Mouse (Mus musculus) intestine, embryonic 16.5 days (tissue): Measurements from ENCODE around the gene Zc3h8. TPM values are rescaled to one million over a fixed set of nuclear protein-coding genes. Genes with fewer than 3 reads are reported as not detected.

ENCODE experiments used
- ATAC-seq: fragments of 200-750 bp; cut with Nextera tagmentation; 2 replicates; pipeline ENCODE4 v1.8.0; 2017; ENCODE audit warnings: moderate TSS enrichment, moderate library complexity
- H3K27ac ChIP-seq: fragments of 300-500 bp; sonication (generic); 2 replicates; pipeline ENCODE4 v1.5.1; 2014; ENCODE audit warnings: mild to moderate bottlenecking, low read length
- H3K27me3 ChIP-seq: fragments of 300-500 bp; sonication (generic); replicated peaks from 2 replicates; pipeline ENCODE4 v1.6.1; 2014; ENCODE audit warnings: low read length, control low read depth, mixed read lengths; ENCODE audit not compliant: control insufficient read depth, insufficient read depth
- H3K36me3 ChIP-seq: fragments of 300-500 bp; sonication (generic); 2 replicates; pipeline ENCODE4 v1.6.1; 2014; ENCODE audit warnings: low read length, control low read depth; ENCODE audit not compliant: control insufficient read depth, insufficient read depth
- H3K4me1 ChIP-seq: fragments of 300-500 bp; sonication (generic); 2 replicates; pipeline ENCODE4 v1.6.1; 2014; ENCODE audit warnings: low read length, control low read depth, mixed read lengths; ENCODE audit not compliant: control insufficient read depth, insufficient read depth
- H3K4me2 ChIP-seq: fragments of 300-500 bp; sonication (generic); 2 replicates; pipeline ENCODE4 v1.6.1; 2014; ENCODE audit warnings: low read depth, low read length, control low read depth
- H3K4me3 ChIP-seq: fragments of 300-500 bp; sonication (generic); 2 replicates; pipeline ENCODE4 v1.5.1; 2014; ENCODE audit warnings: mild to moderate bottlenecking, low read length
- H3K9ac ChIP-seq: fragments of 300-500 bp; sonication (generic); 2 replicates; pipeline ENCODE4 v1.6.1; 2014; ENCODE audit warnings: low read depth, low read length
- H3K9me3 ChIP-seq: fragments of 300-500 bp; sonication (generic); 2 replicates; pipeline ENCODE4 v1.6.1; 2016; ENCODE audit warnings: low read length, control low read depth; ENCODE audit not compliant: control insufficient read depth
- WGBS: fragments of 180-500 bp; shearing (Covaris S2); extraction: QIAGEN DNeasy Blood & Tissue Kit; methylation state at CpG from one replicate; pipeline ENCODE4 v1.1.7; 2014; 5-methylcytosine and 5-hydroxymethylcytosine counted together
- polyA plus RNA-seq: library from polyadenylated mRNA; unstranded; fragments of >200 nt; fragmentation: Nextera tagmentation; extraction: Ambion mirVana; gene quantifications from 2 replicates; pipeline ENCODE4 v1.2.1, GENCODE M21; 2015

Gene Zc3h8
- 5.7 and 6.1 TPM in 2 replicates for polyA plus RNA-seq

- peak within 1 kb of the TSS; percentile 77 for H3K27ac ChIP-seq
- peaks cover 4% of the 10 kb centered on the region; the same call in 1 of the 2 replicates for H3K4me1 ChIP-seq
- peak within 1 kb of the TSS; percentile 82 for H3K4me3 ChIP-seq
- H3K36me3 ChIP-seq = no peaks in the 10 kb centered on the region
- WGBS = 1% methylated on average over 65 of the region's 65 CpGs
- peak within 1 kb of the TSS; percentile 73 for H3K4me2 ChIP-seq
- ATAC-seq = peak; percentile 96
- H3K9ac ChIP-seq = peak within 1 kb of the TSS; percentile 84
- no peaks in the 10 kb centered on the region for H3K27me3 ChIP-seq
- no peaks in the 10 kb centered on the region for H3K9me3 ChIP-seq
Observed at GRCm38 (mm10) chr2:128943538-128944528, at the start of gene Zc3h8. Gene Zc3h8 (minus strand): TSS chr2:128944077.

GRCm38 (mm10) chr2:128984746-128985145, 40.9 kb upstream of the Zc3h8 start:
- no peaks in the 10 kb centered on the region for H3K27me3 ChIP-seq
- no peak overlapping the region for H3K4me3 ChIP-seq
- H3K36me3 ChIP-seq = no peaks in the 10 kb centered on the region
- no peak for ATAC-seq
- no peak overlapping the region for H3K27ac ChIP-seq
- 77% methylated on average over 3 of the region's 3 CpGs for WGBS
- H3K9me3 ChIP-seq = no peaks in the 10 kb centered on the region
- no peak overlapping the region for H3K9ac ChIP-seq
- H3K4me2 ChIP-seq = no peak overlapping the region
- no peaks in the 10 kb centered on the region for H3K4me1 ChIP-seq

DNA sequence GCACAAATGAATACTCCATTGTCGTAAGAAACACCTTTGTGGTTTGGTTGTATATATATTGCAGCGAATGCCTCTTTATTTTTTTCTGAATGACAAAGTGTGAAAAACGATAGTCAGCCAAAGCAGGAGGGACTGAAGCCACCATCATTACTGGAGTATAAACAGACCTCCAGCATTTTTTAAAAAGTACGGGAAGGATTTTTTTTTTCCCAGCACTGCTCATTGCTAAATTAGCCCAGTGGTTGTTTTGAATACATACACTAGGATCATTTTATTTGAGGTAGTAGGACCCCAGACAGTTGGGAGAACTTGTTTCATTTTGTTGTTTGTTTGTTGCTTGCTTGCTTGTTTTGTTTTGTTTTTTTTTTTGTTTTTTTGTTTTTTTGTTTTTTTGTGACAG, 31.7 kb upstream of the Zc3h8 start:
- 63% methylated on average over 4 of the region's 4 CpGs for WGBS
- no peak overlapping the region for H3K4me3 ChIP-seq
- no peak for ATAC-seq
- H3K4me1 ChIP-seq = no peaks in the 10 kb centered on the region
- H3K36me3 ChIP-seq = no peaks in the 10 kb centered on the region
- H3K4me2 ChIP-seq = no peak overlapping the region
- H3K9ac ChIP-seq = no peak overlapping the region
- no peaks in the 10 kb centered on the region for H3K27me3 ChIP-seq
- H3K27ac ChIP-seq = no peak overlapping the region
- H3K9me3 ChIP-seq = no peaks in the 10 kb centered on the region

GRCm38 (mm10) chr2:128972301-128972700, 28.4 kb upstream of the Zc3h8 start:
- Histone ChIP-seq H3K9me3 (no peaks in the 10 kb centered on the region), H3K36me3 (no peaks in the 10 kb centered on the region), H3K27ac (no peak overlapping the region), H3K27me3 (no peaks in the 10 kb centered on the region), H3K4me1 (no peaks in the 10 kb centered on the region), H3K4me2 (no peak overlapping the region), H3K4me3 (no peak overlapping the region), H3K9ac (no peak overlapping the region)
- ATAC-seq = no peak

DNA sequence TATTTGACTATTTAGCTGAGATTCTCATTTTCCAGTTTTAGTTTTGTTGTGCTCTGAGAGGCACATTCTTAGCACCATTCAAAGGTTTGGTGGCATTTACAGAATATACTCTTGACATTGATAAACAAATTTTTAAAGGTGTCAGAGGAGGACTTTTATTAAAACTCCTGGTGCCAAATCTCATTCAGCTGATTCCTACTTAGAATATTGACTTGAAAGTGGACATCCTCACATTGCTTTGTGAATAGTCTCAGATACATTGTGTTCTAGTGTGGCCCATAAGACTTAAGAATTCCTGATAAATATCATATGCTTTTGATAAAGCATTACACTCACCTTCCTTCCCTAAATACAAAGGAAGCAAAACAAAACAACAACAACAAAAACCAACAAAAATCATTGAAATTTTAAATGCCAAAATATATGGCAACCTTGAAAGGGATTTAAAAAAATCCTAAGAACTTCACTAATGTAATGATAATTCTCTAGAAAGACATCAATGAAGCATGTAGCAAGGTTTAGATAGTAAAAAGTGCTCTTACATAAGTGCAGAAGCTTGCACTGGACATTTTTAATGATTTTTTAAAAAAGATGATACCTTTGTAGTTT, 24.7 kb upstream of the Zc3h8 start:
- no peak for ATAC-seq
- H3K27ac ChIP-seq = no peak overlapping the region
- no peaks in the 10 kb centered on the region for H3K9me3 ChIP-seq
- H3K4me2 ChIP-seq = peak overlapping the region; percentile 52
- peak overlapping the region; percentile 92 for H3K4me3 ChIP-seq
- H3K36me3 ChIP-seq = no peaks in the 10 kb centered on the region
- H3K9ac ChIP-seq = peak overlapping the region; percentile 100; the same call in 1 of the 2 replicates
- no peaks in the 10 kb centered on the region for H3K27me3 ChIP-seq
- peaks cover 4% of the 10 kb centered on the region; the same call in 1 of the 2 replicates for H3K4me1 ChIP-seq

- peak; percentile 88 for ATAC-seq
- peak within 1 kb of the TSS; percentile 92 for H3K4me3 ChIP-seq
- peak within 1 kb of the TSS; percentile 100 for H3K9ac ChIP-seq
- under 1% methylated on average over 78 of the region's 80 CpGs for WGBS
- H3K27me3 ChIP-seq = no peaks in the 10 kb centered on the region
- H3K36me3 ChIP-seq = no peaks in the 10 kb centered on the region
- peaks cover 4% of the 10 kb centered on the region; the same call in 1 of the 2 replicates for H3K4me1 ChIP-seq
- peak within 1 kb of the TSS; percentile 100 for H3K27ac ChIP-seq
- no peaks in the 10 kb centered on the region for H3K9me3 ChIP-seq
- peak within 1 kb of the TSS; percentile 63 for H3K4me2 ChIP-seq
Observed at GRCm38 (mm10) chr2:128967661-128968441, 24.0 kb upstream of the Zc3h8 start, which contains the start of gene Gm10762. Gene Gm10762 (minus strand): TSS chr2:128967725.

DNA sequence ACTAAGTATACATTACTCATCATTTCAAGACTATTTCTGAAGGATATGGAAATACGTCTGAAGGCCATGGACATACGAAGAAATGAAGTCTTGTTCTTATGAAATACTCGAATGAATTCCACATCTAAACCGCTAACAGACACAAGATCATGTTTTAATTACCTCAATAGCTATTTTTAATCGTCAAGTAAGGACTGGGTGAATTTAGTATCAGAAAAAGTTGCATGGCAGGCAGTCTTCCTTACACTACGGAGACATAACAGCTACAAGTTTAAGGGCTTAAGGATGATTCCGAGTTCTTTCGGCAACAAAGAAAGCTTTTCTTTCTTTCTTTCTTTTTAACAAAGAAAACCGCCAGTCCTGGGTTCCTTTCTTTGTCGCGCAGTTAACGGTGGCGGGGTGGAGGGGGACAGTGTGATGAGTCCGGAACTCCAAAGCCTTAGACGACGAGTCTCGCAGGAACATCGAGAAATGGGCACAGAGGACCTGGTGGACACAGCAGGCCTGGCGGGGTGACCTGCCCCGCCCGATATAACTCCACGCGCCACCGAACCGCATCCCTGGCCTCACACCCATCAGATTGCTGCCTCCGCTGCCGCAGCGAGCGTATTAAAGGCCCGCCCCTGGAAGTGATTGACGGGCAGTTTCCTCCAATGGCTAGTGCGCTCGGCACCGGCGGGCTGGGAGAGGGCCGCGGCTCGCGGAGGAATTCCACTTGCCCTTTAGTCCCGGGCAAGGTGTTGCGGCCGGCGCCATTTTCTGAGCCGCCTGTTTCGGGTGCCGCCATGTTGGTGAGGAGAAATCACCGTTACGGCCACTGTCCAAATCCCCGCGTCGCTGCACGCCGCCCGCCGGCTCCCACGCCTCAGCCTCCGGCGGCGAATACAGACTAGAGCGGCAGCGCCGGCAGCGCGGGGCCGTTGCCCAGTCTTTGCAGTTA, 23.0 kb upstream of the Zc3h8 start, which contains the start of gene Zc3h6:
Zc3h6 (plus strand) TSS at position 762 of the 940 bp plus-strand sequence.
- H3K4me2 ChIP-seq = peak within 1 kb of the TSS; percentile 63
- H3K4me3 ChIP-seq = peak within 1 kb of the TSS; percentile 92
- H3K4me1 ChIP-seq = peaks cover 4% of the 10 kb centered on the region; the same call in 1 of the 2 replicates
- WGBS = under 1% methylated on average over 64 of the region's 65 CpGs
- H3K9me3 ChIP-seq = no peaks in the 10 kb centered on the region
- peak within 1 kb of the TSS; percentile 100 for H3K9ac ChIP-seq
- ATAC-seq = peak; percentile 98
- peak within 1 kb of the TSS; percentile 100 for H3K27ac ChIP-seq
- no peaks in the 10 kb centered on the region for H3K36me3 ChIP-seq
- H3K27me3 ChIP-seq = no peaks in the 10 kb centered on the region

GRCm38 (mm10) chr2:128966236-128966635, 22.4 kb upstream of the Zc3h8 start:
- Histone ChIP-seq H3K36me3 (no peaks in the 10 kb centered on the region), H3K9ac (no peak overlapping the region), H3K4me2 (no peak overlapping the region), H3K9me3 (no peaks in the 10 kb centered on the region), H3K27me3 (no peaks in the 10 kb centered on the region), H3K27ac (no peak overlapping the region), H3K4me1 (peaks cover 4% of the 10 kb centered on the region; the same call in 1 of the 2 replicates), H3K4me3 (no peak overlapping the region)
- no peak for ATAC-seq
- 15% methylated on average over 6 of the region's 6 CpGs for WGBS
